Mouse (Mus musculus): ENCODE data around the gene Cdk6. TPM values are rescaled to one million over a fixed set of nuclear protein-coding genes. Genes with fewer than 3 reads are reported as not detected.

Gene Cdk6
- total and polyA plus RNA-seq, 2 experiments from 2014 or later, result 12.2 to 16.5 TPM

DNA sequence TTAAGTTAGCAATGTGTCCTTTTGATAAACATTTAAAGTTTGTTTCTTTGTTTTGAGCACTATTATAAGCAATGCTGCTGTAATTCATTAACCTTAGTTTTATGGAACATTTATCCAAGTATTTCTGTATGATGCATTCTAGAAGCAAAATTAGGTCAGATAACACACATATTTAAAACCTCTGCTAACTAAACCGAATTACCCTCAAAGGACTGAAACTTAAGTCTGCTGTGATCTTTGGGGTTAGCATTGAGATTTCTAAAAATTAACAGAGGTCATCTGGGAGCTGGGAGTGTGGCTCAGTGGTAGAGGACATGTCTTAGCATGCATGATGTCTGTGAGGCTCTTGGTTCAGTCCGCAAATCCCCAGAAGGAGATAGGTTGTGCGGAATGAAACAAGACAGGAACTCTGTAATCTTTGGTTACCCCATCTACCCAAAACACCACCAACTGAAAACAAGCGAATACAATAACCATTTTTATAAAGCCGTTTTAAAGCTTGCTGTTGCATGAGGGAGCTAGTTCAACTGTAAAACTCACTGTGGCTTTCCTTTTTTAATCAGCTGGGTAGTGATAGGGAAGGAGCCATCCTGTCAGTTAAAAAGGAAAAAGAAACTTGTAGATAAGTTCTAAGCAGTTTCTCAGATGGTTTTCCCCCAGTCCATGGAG is 141.9 kb downstream of the Cdk6 start:
- ATAC-seq (no peak), DNase-seq (ENCODE audit: low spot score) (no peak)
- Histone ChIP-seq H3K27ac (no peak overlapping the region), H3K9ac (replicated peaks; ENCODE audit: low read length) (no peak overlapping the region), H3K9me3 (ENCODE audit: low read length) (no peaks in the 10 kb centered on the region), H3K4me2 (ENCODE audit: low read depth, low read length) (no peak overlapping the region), H3K4me1 (ENCODE audit: insufficient read depth, low read length) (no peaks in the 10 kb centered on the region), H3K4me3 (ENCODE audit: low read length) (no peak overlapping the region), H3K36me3 (ENCODE audit: insufficient read depth, low read length) (no peaks in the 10 kb centered on the region), H3K27me3 (ENCODE audit: insufficient read depth, low read length) (no peaks in the 10 kb centered on the region)
- WGBS, result 94% methylated on average over 5 of the region's 5 CpGs
- TF ChIP-seq CTCF (IDR thresholded peaks at IDR 0.05; ENCODE audit: low read depth), result no peak

DNA sequence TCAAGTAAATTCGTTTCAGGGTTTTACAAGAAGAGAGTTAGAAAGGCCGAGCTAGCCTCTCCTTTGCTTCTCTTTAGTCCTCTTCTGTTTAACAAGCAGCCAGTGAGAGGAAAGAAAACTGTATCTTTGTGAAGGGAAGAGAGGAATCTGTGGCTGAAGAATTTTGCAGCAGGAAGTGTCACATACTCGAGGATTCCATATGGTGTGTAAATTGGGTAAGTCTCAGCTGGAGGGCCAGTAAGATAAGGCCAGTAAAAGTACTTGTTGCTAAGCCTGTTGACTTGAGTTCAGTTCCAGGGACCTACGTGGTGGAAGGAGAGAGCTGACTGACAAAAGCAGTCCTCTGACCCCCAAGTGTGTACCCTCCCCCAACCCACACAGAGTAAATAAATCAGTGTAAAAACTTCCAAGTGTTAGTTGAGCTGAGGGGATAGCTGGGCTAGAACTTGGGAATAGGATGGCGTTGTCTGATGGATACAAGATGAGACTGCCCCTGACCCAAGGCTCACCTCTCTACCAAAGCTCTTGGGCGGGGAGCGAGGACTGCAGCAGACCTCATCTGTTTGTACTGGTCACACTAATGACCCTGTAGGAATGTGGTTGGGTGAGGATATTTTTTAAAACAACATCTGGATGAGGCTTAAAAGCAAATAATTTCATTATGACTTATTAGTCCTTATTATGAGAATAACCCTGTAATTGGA is 145.4 kb downstream of the Cdk6 start:
- 82% methylated on average over 7 of the region's 7 CpGs for WGBS

DNA sequence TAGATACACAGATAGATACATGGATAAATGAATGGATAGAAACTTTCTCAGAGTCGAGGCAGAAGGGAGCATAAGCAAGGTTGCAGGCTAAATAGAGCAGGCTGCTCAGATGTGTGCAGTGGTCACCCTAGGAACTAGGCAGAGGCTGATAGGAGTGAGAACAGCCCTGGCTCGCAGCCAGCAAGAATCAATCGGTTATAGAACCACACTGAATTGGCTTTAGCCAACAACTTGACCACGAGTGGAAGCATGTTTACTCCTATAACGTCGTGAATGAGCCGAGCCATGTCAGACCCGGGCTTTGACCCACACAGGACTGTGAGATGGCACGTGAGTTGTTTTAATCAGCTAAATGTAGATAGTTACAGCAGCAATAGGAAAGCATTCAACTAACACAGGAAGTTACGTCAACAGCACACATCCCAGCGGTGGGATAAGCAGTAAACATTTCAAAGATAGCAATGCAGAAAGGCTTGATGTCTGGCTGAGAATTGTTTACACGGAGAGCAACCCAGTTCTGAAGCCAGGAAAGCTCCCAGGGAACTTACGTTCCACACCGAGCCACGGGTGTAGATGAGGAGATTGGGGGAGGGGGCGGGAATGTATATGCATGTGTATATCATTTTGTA is 147.0 kb downstream of the Cdk6 start:
- Histone ChIP-seq H3K4me2 (ENCODE audit: low read depth, low read length) (no peak overlapping the region), H3K27me3 (ENCODE audit: insufficient read depth, low read length) (no peaks in the 10 kb centered on the region), H3K4me1 (ENCODE audit: insufficient read depth, low read length) (no peaks in the 10 kb centered on the region), H3K9ac (replicated peaks; ENCODE audit: low read length) (no peak overlapping the region), H3K4me3 (ENCODE audit: low read length) (no peak overlapping the region), H3K9me3 (ENCODE audit: low read length) (no peaks in the 10 kb centered on the region), H3K27ac (no peak overlapping the region), H3K36me3 (ENCODE audit: insufficient read depth, low read length) (no peaks in the 10 kb centered on the region)
- no peak for TF ChIP-seq CTCF (IDR thresholded peaks at IDR 0.05; ENCODE audit: low read depth)
- ATAC-seq, result no peak
- no peak for DNase-seq (ENCODE audit: low spot score)
- 74% methylated on average over 16 of the region's 16 CpGs for WGBS

More for the DNA sequence above, 145.4 kb downstream of the Cdk6 start:
- Histone ChIP-seq H3K4me2 (ENCODE audit: low read depth, low read length) (no peak overlapping the region), H3K27ac (no peak overlapping the region), H3K9ac (replicated peaks; ENCODE audit: low read length) (no peak overlapping the region), H3K9me3 (ENCODE audit: low read length) (no peaks in the 10 kb centered on the region), H3K4me1 (ENCODE audit: insufficient read depth, low read length) (no peaks in the 10 kb centered on the region), H3K4me3 (ENCODE audit: low read length) (no peak overlapping the region), H3K27me3 (ENCODE audit: insufficient read depth, low read length) (no peaks in the 10 kb centered on the region), H3K36me3 (ENCODE audit: insufficient read depth, low read length) (no peaks in the 10 kb centered on the region)
- DNase-seq (ENCODE audit: low spot score), result no peak
- TF ChIP-seq CTCF (IDR thresholded peaks at IDR 0.05; ENCODE audit: low read depth), result no peak
- ATAC-seq, result no peak

DNA sequence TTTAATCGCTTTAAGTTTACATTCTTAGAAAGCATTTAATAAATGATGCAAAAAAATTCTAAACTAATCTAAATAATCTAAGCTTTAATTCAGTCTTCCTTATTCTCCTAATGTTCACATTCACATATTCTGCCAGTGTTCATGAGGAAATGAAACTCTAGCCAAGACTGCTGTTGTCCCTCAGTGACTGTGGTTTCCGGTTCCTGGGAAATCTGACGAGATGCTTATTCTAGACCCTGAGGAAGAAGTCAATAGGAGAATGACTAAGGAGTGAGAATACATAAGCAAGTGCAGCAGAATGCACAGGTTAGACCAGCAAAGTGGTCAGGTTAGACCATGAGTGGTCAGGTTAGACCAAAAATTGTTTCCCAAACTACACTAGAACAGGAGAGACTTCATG is 149.1 kb downstream of the Cdk6 start:
- H3K9ac ChIP-seq (replicated peaks; ENCODE audit: low read length), result no peak overlapping the region
- no peaks in the 10 kb centered on the region for H3K4me1 ChIP-seq (ENCODE audit: insufficient read depth, low read length)
- H3K27ac ChIP-seq, result no peak overlapping the region
- ATAC-seq (no peak), DNase-seq (ENCODE audit: low spot score) (no peak)
- WGBS, result 96% methylated on average over 3 of the region's 3 CpGs
- no peak for TF ChIP-seq CTCF (IDR thresholded peaks at IDR 0.05; ENCODE audit: low read depth)
- no peak overlapping the region for H3K4me3 ChIP-seq (ENCODE audit: low read length)
- no peaks in the 10 kb centered on the region for H3K27me3 ChIP-seq (ENCODE audit: insufficient read depth, low read length)
- H3K4me2 ChIP-seq (ENCODE audit: low read depth, low read length), result no peak overlapping the region
- no peaks in the 10 kb centered on the region for H3K36me3 ChIP-seq (ENCODE audit: insufficient read depth, low read length)
- no peaks in the 10 kb centered on the region for H3K9me3 ChIP-seq (ENCODE audit: low read length)

DNA sequence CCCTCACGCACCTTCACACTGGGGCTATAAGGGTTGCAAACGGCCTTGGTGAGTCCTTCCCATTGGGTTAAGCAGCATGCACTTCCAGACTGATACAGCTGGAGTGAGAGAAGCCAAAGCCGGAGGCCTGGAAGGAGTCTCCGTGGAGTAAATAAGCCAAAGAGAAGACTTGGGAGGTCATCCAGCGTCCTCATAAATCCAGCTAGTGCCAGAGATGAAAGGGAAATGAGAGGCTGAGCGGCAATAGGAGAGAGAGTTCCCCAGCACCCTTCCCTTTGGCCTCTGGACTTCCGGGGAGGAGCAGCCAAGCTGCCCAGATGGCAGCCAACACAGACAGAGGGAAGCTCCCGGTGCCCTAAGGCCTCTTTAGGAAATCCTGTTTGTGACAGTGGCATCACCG is 149.8 kb downstream of the Cdk6 start:
- Histone ChIP-seq H3K27ac (no peak overlapping the region), H3K36me3 (ENCODE audit: insufficient read depth, low read length) (no peaks in the 10 kb centered on the region), H3K27me3 (ENCODE audit: insufficient read depth, low read length) (no peaks in the 10 kb centered on the region), H3K9ac (replicated peaks; ENCODE audit: low read length) (no peak overlapping the region), H3K4me1 (ENCODE audit: insufficient read depth, low read length) (no peaks in the 10 kb centered on the region), H3K4me2 (ENCODE audit: low read depth, low read length) (no peak overlapping the region), H3K9me3 (ENCODE audit: low read length) (no peaks in the 10 kb centered on the region), H3K4me3 (ENCODE audit: low read length) (no peak overlapping the region)
- ATAC-seq, result no peak
- TF ChIP-seq CTCF (IDR thresholded peaks at IDR 0.05; ENCODE audit: low read depth), result no peak
- 66% methylated on average over 9 of the region's 9 CpGs for WGBS
- no peak for DNase-seq (ENCODE audit: low spot score)

DNA sequence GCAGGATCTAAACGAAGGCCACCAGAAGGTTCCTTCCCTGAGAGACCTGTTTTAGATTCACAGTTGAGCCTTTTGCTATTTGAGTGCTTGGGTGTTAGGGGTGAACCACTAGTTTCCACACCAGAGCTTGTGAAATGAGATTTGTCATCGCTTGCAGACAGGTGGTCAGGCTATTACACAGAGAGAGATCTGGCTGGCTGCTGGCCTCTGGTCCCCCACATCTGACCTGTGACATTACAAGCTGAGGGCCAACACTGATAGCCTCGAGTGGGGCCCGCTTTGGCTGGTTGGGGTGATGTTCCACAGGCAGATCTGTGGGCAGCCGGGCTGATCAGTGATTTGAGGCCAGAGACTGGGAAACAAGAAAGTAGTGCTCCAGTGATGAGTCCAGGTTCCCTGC is 150.6 kb downstream of the Cdk6 start:
- WGBS, result 81% methylated on average over 5 of the region's 5 CpGs
- no peak for DNase-seq (ENCODE audit: low spot score)
- H3K27ac ChIP-seq, result no peak overlapping the region
- H3K36me3 ChIP-seq (ENCODE audit: insufficient read depth, low read length), result no peaks in the 10 kb centered on the region
- no peak overlapping the region for H3K4me3 ChIP-seq (ENCODE audit: low read length)
- no peaks in the 10 kb centered on the region for H3K9me3 ChIP-seq (ENCODE audit: low read length)
- no peak overlapping the region for H3K9ac ChIP-seq (replicated peaks; ENCODE audit: low read length)
- no peaks in the 10 kb centered on the region for H3K4me1 ChIP-seq (ENCODE audit: insufficient read depth, low read length)
- H3K4me2 ChIP-seq (ENCODE audit: low read depth, low read length), result no peak overlapping the region
- ATAC-seq, result no peak
- no peak for TF ChIP-seq CTCF (IDR thresholded peaks at IDR 0.05; ENCODE audit: low read depth)
- no peaks in the 10 kb centered on the region for H3K27me3 ChIP-seq (ENCODE audit: insufficient read depth, low read length)

Data from hindbrain, postnatal 0 days (tissue).